Mouse (Mus musculus): Measurements from ENCODE around the gene Zan. TPM values are rescaled to one million over a fixed set of nuclear protein-coding genes. Genes with fewer than 3 reads are reported as not detected.

The Zan gene
- polyA plus RNA-seq, 1 experiment from 2014 or later, result 0.11 TPM

- no peak for ATAC-seq (ENCODE audit: low read depth)
- 33% methylated on average over 16 of the region's 16 CpGs for WGBS (ENCODE audit: insufficient replicate concordance)
- Histone ChIP-seq H3K27me3 (ENCODE audit: control insufficient read depth, insufficient read depth, low read depth, low read length) (peaks cover 44% of the 10 kb centered on the region), H3K9ac (ENCODE audit: low read depth, low read length) (no peak overlapping the region), H3K4me1 (ENCODE audit: control insufficient read depth, low read depth, low read length) (peaks cover 2% of the 10 kb centered on the region; the same call in 1 of the 2 replicates), H3K36me3 (ENCODE audit: control insufficient read depth, insufficient read depth) (no peaks in the 10 kb centered on the region), H3K4me3 (ENCODE audit: low read depth, low read length) (peak overlapping the region; percentile 57), H3K4me2 (ENCODE audit: low read depth, low read length) (peak overlapping the region; percentile 47), H3K9me3 (replicated peaks; ENCODE audit: control insufficient read depth, low read length) (no peaks in the 10 kb centered on the region), H3K27ac (ENCODE audit: low read length) (no peak overlapping the region)
These were observed 124.6 kb downstream of the Zan start for GRCm38 (mm10) chr5:137352011-137352975.

- H3K36me3 ChIP-seq (ENCODE audit: control insufficient read depth, insufficient read depth), result no peaks in the 10 kb centered on the region
- WGBS (ENCODE audit: insufficient replicate concordance), result 41% methylated on average over 4 of the region's 4 CpGs
- ATAC-seq (ENCODE audit: low read depth), result no peak
- H3K4me1 ChIP-seq (ENCODE audit: control insufficient read depth, low read depth, low read length), result peaks cover 2% of the 10 kb centered on the region; the same call in 1 of the 2 replicates
- H3K4me2 ChIP-seq (ENCODE audit: low read depth, low read length), result peak overlapping the region; percentile 47
- peaks cover 47% of the 10 kb centered on the region for H3K27me3 ChIP-seq (ENCODE audit: control insufficient read depth, insufficient read depth, low read depth, low read length)
- peak overlapping the region; percentile 57 for H3K4me3 ChIP-seq (ENCODE audit: low read depth, low read length)
- peak overlapping the region; percentile 11 for H3K9ac ChIP-seq (ENCODE audit: low read depth, low read length)
- no peak overlapping the region for H3K27ac ChIP-seq (ENCODE audit: low read length)
- no peaks in the 10 kb centered on the region for H3K9me3 ChIP-seq (replicated peaks; ENCODE audit: control insufficient read depth, low read length)
These were observed 125.5 kb downstream of the Zan start for GRCm38 (mm10) chr5:137351394-137351793.

GRCm38 (mm10) chr5:137351058-137351380 lies 125.8 kb downstream of the Zan start:
- Histone ChIP-seq H3K4me1 (ENCODE audit: control insufficient read depth, low read depth, low read length) (peaks cover 2% of the 10 kb centered on the region; the same call in 1 of the 2 replicates), H3K4me3 (ENCODE audit: low read depth, low read length) (peak overlapping the region; percentile 57), H3K27me3 (ENCODE audit: control insufficient read depth, insufficient read depth, low read depth, low read length) (peaks cover 47% of the 10 kb centered on the region), H3K4me2 (ENCODE audit: low read depth, low read length) (peak overlapping the region; percentile 47), H3K9me3 (replicated peaks; ENCODE audit: control insufficient read depth, low read length) (no peaks in the 10 kb centered on the region), H3K36me3 (ENCODE audit: control insufficient read depth, insufficient read depth) (no peaks in the 10 kb centered on the region), H3K9ac (ENCODE audit: low read depth, low read length) (peak overlapping the region; percentile 4), H3K27ac (ENCODE audit: low read length) (no peak overlapping the region)
- no peak for ATAC-seq (ENCODE audit: low read depth)
- 20% methylated on average over 8 of the region's 8 CpGs for WGBS (ENCODE audit: insufficient replicate concordance)

DNA sequence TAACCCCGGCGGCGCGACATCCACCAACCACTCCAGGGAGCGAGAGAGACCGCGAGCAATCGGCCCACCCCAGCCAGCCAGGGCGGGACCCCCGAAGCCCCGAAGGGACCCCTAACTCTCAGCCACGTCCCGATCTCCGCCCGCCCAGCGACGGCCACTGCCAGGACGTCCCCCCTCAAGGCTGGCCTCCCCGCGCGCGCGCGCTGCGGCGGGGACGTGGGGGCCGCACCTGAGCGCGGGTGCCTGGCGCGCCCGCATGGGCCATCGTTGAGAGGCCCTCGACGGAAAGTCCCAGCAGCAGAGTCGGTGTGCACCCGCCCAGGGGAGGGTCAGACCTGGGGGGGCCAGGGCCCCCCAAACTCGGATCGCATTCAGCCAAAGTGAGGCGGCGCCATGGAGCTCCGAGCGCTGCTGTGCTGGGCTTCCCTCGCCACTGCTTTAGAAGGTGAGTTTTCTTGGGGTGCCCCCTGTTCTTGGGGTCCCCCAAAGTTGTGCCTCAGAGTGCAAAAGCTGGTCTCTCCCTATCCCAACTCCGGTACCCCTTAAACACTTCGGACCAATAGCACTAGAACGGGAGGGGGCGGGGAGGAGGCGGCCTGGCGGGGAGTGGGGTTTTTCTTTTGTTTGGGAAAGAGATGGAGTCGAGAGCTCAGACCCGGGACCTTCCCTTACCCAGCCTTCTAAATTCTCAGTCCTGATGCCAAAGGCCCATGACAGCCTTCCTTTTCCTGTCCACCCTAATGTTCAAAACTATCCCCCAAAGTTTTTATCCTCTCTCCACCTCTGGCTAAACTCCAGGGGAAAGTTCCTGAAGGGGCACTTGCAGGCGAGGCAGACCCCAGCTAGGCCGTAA lies 126.4 kb downstream of the Zan start:
- Histone ChIP-seq H3K27ac (ENCODE audit: low read length) (peak overlapping the region; percentile 67), H3K27me3 (ENCODE audit: control insufficient read depth, insufficient read depth, low read depth, low read length) (peaks cover 47% of the 10 kb centered on the region), H3K36me3 (ENCODE audit: control insufficient read depth, insufficient read depth) (no peaks in the 10 kb centered on the region), H3K4me3 (ENCODE audit: low read depth, low read length) (peak overlapping the region; percentile 57), H3K4me1 (ENCODE audit: control insufficient read depth, low read depth, low read length) (peaks cover 2% of the 10 kb centered on the region; the same call in 1 of the 2 replicates), H3K9me3 (replicated peaks; ENCODE audit: control insufficient read depth, low read length) (no peaks in the 10 kb centered on the region), H3K9ac (ENCODE audit: low read depth, low read length) (peak overlapping the region; percentile 64), H3K4me2 (ENCODE audit: low read depth, low read length) (peak overlapping the region; percentile 47)
- ATAC-seq (ENCODE audit: low read depth), result peak; percentile 4; the same call in 1 of the 2 replicates
- 3% methylated on average over 55 of the region's 55 CpGs for WGBS (ENCODE audit: insufficient replicate concordance)

GRCm38 (mm10) chr5:137349384-137350204 lies 127.3 kb downstream of the Zan start, which contains the start of gene Ephb4:
Ephb4 (plus strand) TSS chr5:137350109.
- H3K27ac ChIP-seq (ENCODE audit: low read length), result peak within 1 kb of the TSS; percentile 67

DNA sequence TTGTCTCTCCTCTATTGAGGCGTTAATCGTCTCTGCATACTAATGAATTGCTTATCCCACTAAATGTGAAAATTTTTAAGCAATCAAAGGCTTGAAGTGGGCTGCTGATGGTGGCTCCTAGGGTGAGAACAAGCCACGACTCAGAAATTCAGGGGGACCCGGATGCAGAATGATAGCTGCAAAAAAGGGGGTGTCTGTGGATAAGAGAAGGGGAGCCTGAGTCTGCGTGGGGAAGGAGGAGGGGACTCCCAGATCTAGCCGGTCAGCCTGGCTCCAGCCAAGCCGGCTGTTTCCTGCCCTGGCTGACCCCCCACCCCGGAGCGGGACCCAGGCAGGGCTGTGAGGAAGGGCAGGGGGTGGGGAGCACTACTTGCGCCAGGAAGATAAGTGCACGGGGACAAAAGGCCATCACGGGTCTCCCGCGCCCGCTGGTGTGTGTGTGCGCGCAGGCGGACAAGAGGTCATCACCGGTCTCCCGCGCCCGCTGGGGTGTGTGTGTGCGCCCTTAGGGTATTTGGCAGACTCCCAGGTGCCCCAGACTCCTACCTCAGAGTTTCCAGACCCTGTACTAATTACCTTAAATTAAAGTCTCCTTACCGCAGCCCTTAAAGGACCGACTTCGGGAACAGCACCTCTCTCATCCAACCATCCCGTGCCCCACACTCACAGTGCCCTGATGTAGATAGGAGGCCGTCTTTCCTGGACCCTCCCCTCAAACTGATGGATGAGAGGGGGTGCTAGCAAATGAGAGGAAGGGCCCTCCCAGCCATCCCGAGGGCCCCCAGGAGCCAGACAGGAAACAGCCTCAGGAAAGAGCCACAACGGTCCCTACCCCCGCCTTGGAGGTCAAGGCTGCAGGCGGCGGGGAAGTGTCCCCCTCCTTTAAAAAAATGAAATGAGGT lies 128.1 kb downstream of the Zan start:
- Histone ChIP-seq H3K4me1 (ENCODE audit: control insufficient read depth, low read depth, low read length) (peaks cover 4% of the 10 kb centered on the region), H3K4me3 (ENCODE audit: low read depth, low read length) (peak overlapping the region; percentile 19), H3K36me3 (ENCODE audit: control insufficient read depth, insufficient read depth) (no peaks in the 10 kb centered on the region), H3K27me3 (ENCODE audit: control insufficient read depth, insufficient read depth, low read depth, low read length) (peaks cover 47% of the 10 kb centered on the region), H3K9ac (ENCODE audit: low read depth, low read length) (no peak overlapping the region), H3K27ac (ENCODE audit: low read length) (peak overlapping the region; percentile 57), H3K4me2 (ENCODE audit: low read depth, low read length) (peak overlapping the region; percentile 45), H3K9me3 (replicated peaks; ENCODE audit: control insufficient read depth, low read length) (no peaks in the 10 kb centered on the region)
- peak; percentile 52 for ATAC-seq (ENCODE audit: low read depth)
- WGBS (ENCODE audit: insufficient replicate concordance), result 2% methylated on average over 33 of the region's 33 CpGs

More at GRCm38 (mm10) chr5:137349384-137350204, 127.3 kb downstream of the Zan start, which contains the start of gene Ephb4:
- WGBS (ENCODE audit: insufficient replicate concordance), result 1% methylated on average over 32 of the region's 32 CpGs
- ATAC-seq (ENCODE audit: low read depth), result peak; percentile 85
- Histone ChIP-seq H3K4me2 (ENCODE audit: low read depth, low read length) (peak within 1 kb of the TSS; percentile 47), H3K9ac (ENCODE audit: low read depth, low read length) (peak within 1 kb of the TSS; percentile 64), H3K9me3 (replicated peaks; ENCODE audit: control insufficient read depth, low read length) (no peaks in the 10 kb centered on the region), H3K4me1 (ENCODE audit: control insufficient read depth, low read depth, low read length) (peaks cover 4% of the 10 kb centered on the region), H3K4me3 (ENCODE audit: low read depth, low read length) (peak within 1 kb of the TSS; percentile 57), H3K27me3 (ENCODE audit: control insufficient read depth, insufficient read depth, low read depth, low read length) (peaks cover 47% of the 10 kb centered on the region), H3K36me3 (ENCODE audit: control insufficient read depth, insufficient read depth) (no peaks in the 10 kb centered on the region)

GRCm38 (mm10) chr5:137347856-137348255 lies 129.0 kb downstream of the Zan start:
- Histone ChIP-seq H3K4me1 (ENCODE audit: control insufficient read depth, low read depth, low read length) (peaks cover 4% of the 10 kb centered on the region), H3K9me3 (replicated peaks; ENCODE audit: control insufficient read depth, low read length) (no peaks in the 10 kb centered on the region), H3K36me3 (ENCODE audit: control insufficient read depth, insufficient read depth) (no peaks in the 10 kb centered on the region), H3K4me3 (ENCODE audit: low read depth, low read length) (no peak overlapping the region), H3K27me3 (ENCODE audit: control insufficient read depth, insufficient read depth, low read depth, low read length) (peaks cover 47% of the 10 kb centered on the region), H3K4me2 (ENCODE audit: low read depth, low read length) (no peak overlapping the region), H3K9ac (ENCODE audit: low read depth, low read length) (no peak overlapping the region), H3K27ac (ENCODE audit: low read length) (peak overlapping the region; percentile 41)
- WGBS (ENCODE audit: insufficient replicate concordance), result 34% methylated on average over 7 of the region's 7 CpGs
- no peak for ATAC-seq (ENCODE audit: low read depth)
